Mouse (Mus musculus): ENCODE results near the gene Rpl24.
"Not testable (repeated sequence)": the region's sequence is repeated elsewhere in the genome, so short reads cannot be mapped to it uniquely, and the experiment has no call there.

The Rpl24 gene

DNA sequence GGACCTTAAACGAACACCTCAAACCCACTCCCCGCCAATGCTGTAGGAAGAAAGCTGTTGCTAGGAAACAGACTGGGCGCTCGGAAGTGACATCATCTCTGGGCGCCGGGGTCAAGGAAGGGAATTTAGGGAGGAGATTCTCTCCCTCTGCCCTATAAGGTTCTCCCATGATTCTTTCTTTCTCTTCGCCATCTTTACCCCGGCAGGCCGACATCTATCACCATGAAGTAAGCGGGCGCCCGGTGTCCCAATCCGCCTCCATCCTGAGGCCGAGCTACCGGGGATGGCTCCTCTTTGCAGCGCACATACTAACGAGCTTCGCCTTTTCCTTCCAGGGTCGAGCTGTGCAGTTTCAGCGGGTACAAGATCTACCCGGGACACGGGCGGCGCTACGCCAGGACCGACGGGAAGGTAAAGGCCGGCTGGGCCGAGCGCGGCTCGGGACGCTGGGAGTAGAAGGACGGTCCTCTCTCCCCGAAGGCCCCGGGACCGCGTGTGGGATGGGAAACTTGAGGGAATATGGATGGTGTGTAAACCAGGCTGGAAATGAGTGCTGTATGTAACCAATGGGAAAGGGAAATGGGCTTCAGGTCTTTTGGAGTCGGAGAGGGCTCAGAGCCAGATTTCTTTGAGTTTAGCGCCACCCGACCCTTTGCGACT, at the start of gene Rpl24:
Rpl24 (plus strand) TSS at position 64 of the 660 bp plus-strand sequence.
- DNase-seq (ENCODE audit: low spot score), result peak; percentile 96

DNA sequence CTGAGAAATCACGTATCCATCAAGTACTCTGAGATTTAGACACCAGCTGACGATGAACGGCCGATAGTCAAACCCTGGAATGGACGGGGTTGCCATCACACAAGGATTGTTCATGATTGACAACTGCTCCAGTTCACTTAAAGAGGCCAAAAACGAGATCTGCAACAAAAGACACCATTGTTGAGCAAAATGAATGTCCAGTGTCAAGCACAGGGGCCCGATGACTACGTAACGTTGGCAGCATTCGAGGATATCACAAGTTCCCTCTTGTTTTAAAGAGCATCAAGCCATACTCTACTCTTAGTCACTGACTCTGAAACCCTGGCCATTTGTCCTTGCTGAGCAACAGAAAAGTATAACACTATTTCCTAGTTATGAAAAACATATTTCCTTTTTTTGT, 44.0 kb upstream of the Rpl24 start:
- DNase-seq (ENCODE audit: low spot score), result peak; percentile 54

DNA sequence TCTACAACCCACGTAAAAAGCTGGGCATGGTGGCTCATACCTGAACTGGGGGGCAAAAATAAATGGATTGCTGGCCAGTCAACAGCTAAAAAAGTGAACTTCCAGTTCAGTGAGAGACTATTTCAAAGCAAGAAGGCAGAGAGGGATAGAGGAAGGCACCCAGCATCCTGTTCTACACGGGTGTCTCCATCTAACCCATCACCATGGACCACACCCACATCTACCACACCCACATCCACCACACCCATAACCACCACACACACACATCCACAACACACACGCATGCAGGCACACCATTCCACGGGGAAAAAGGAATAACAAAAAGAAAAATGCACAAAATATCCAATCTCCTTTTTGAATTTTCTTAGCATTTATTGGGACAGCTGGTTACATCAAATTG, 42.1 kb upstream of the Rpl24 start:
- DNase-seq (ENCODE audit: low spot score), result no peak

DNA sequence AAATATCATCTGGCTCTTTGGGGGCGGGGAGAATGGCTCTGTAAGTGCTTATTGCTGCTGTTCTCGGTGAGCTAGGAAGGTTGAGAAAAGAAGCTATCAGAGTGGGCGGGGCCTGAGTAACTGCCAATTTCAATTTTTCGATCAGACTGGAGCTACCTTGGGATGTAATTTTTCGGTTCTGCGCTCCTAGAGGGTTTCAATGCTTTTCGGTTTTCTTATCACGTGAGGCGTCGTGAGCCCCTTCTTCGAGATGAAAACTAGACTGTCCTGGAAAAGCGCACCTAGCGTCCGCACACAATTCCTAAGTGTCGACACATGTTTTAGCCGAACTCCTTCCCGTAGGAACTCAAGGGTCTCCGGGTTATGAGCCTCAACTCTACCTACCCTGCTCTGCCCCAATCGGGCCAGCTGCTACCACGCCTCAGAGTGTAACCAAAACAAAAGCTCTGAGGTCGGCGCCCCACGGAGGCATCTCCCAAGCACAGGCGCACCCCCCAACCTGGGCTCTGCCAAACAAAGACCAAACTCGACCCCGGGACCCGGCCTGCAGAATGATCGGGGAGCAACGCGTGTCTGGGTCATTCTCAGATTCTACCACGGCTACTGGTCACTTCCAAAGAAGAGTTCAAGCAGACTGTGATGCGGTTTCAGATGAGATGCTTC, 32.3 kb upstream of the Rpl24 start:
- DNase-seq (ENCODE audit: low spot score), result peak; percentile 51

DNA sequence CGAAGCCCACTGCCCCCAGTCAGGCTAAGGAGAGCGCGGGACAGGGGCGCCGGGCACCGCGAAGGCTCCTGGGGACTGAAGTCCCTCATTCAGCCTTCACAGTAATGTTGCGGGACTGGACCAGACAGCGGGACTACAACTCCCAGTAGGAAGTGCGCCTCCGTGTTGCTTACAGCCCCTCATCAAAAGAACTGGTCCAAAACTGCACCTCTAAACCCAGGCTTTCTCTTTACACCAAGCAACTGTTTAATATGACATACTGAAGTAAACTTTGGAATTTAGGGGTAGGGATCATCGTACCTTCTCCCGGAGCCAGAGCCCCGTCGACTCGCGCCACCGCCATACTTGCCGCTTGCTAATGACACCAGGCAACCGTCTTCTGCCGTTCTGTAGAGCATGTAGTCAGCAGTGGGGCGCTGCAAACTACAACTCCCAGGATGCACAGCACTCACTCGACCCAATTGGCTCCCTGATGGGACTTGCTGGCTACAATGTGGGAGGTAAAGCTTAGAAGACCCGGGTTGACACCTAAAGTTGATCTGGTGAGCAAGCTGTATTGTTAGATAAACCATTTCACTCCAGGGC, 31.5 kb upstream of the Rpl24 start, which contains the start of gene Cep97:
Cep97 (minus strand) TSS at position 403 of the 585 bp plus-strand sequence.
- DNase-seq (ENCODE audit: low spot score), result peak; percentile 95

DNA sequence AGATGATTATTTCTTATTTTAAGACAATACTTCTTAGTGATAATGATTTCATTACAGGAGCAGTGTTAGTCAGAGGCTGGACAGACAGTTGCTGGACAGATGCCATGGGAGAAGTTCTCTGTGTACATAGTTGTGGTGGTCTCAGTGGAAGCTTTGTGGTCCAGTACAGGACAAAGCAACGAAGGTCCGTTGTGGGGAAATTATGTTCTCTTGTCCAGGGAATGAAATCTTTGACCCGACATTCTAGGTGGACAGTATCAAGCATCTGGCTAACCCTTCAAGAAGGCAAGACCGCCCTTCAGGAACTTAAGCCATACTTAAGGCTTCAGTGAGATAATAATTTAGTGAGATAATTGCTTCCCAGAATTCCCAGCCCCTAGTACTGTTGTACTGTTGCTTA, 27.3 kb upstream of the Rpl24 start:
- no peak for DNase-seq (ENCODE audit: low spot score)

DNA sequence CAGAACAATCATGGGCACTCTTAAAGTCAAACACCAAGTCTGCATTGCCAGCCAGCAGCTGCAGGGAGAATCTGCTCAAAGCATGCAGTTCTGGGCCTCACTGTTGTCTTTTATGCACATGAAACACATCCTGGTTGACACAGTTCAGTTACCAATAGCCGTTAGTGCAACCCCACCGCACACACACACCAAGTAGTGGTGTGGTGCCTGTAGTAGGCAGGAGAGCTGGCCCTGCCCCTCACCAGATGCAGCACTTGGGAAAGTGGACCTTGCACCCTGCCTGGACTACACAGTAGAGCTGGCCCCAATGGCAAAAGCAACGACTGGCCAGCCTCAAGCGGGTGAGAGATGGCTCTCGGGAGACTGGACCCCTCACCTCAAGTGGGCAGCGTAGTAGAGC, 26.4 kb upstream of the Rpl24 start:
- no peak for DNase-seq (ENCODE audit: low spot score)

DNA sequence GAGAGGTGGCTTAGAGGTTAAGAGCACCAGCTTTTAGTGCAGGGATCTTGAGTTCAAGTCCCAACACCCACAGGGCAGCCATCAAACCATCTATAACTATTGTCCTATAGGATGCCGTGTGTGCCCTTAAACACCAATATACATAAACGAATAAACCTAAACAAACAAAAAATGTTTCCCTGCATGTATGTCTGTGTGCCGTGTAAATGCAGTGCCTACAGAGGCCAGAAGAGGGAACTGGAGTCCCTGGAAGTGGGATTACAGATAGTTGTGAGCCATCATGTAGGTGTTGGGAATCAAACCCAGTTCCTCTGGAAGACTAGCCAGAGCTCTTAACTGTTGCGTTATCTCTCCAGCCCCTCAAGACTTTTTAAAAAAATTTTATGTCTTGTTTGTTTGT, 25.3 kb upstream of the Rpl24 start:
- no peak for DNase-seq (ENCODE audit: low spot score)

DNA sequence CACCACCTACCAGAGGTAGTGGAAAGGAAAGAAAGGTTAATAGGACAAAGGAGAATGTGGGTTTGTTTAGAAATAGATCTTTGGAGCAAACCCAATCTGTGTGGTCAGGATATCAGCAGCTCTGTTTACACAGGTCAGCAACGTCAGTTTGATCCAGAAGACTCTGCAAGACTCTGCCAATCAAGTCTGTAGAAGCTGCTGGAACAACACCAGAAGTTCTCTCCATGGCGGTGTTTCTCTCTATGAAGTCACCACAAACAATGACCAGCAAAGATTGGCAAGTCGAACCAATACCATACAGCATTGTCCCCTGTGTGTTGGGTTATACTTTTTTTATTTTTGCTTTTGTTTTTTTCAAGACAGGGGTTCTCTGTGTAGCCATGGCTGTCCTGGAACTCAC, 18.8 kb upstream of the Rpl24 start:
- DNase-seq (ENCODE audit: low spot score), result no peak

DNA sequence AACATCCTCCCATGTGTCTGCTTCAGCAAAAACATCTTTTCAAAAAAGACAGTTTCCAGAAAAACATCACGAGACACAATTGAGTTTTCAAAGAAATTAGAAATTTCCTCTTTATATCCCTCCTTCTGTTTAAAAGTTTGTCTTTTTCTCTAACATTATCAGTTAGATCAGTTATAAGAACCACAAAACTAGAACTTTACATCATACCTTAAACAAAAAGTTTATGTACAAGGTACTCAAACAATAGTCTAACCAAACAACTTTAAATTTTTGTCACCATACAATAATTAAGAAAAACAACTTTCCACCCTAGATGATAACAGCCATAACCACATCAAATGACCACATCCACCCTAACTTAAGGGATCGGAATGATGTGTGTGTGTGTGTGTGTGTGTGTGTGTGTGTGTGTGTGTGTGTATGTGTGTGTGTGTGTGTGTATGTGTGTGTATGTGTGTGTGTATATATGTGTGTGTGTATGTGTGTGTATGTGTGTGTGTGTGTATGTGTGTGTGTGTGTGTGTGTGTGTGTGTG, 18.1 kb upstream of the Rpl24 start:
- not testable (repeated sequence) for DNase-seq (ENCODE audit: low spot score)

DNA sequence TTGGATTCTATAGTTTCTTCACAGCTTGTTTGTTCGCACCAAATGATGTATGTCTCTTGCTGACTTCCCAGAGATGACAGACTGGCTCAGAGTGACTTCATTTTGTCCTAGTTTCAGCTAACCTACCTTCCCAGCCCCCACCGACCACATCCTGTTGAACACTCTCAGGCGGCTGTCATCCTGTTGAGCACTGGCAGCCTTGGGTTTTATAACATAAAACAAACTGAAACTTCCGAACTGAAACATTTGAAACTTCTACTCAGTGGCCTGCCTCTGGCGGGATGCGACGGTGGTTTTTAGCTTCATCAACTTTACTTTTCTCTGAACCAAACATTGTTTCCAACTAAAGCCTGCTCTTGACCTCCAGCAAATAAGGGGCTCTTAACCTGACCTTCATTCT, 17.1 kb upstream of the Rpl24 start:
- no peak for DNase-seq (ENCODE audit: low spot score)

DNA sequence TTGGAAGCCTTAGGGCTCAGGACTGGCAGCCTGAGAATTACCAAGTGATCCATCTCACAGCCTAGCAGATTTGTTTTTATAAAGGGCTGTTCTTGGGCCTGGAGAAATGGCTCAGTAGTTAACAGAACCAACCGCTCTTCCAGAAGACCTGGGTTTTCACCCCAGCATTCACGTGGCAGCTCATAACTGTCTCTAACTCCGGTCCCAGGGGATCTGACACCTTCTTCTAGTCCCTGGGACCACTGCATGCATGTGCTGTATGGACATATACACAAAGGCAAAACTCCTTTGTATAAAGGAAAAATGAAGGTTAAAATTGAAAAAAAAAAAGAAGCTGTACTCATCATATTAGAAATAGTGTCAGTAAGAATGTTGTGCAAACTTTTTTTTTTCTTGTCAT, 15.6 kb upstream of the Rpl24 start:
- no peak for DNase-seq (ENCODE audit: low spot score)

DNA sequence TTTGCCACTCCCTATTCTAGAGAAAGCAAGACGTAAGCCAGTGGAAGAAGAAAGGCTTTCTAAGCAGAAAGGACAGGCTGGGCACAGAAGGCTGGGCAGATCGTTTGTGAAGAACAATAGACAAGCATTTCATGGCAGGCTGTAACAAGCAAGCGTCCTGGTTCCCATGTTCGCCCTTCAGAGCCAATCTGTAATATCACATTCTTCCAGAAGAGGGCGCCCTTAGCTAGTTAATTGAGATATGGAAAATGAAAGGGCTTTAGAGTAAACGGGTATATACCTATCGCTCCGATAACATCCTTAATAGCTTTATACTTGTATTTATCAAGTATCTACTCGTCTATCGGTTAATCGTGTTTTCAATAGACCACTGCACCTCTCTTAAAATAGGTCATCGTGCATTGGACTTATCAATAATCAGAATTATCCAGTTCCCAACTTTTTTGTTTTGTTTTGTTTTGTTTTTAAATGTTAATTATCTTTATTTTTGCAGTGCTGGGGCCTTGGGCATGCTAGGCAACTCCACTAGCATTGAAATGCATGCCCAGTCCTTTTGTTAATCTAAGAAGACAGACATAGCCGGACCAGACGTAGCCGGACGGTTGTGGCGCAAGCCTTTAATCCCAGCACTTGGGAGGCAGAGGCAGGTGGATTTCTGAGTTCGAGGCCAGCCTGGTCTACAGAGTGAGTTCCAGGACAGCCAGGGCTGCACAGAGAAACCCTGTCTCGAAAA, 15.0 kb upstream of the Rpl24 start:
- peak; percentile 89 for DNase-seq (ENCODE audit: low spot score)

DNA sequence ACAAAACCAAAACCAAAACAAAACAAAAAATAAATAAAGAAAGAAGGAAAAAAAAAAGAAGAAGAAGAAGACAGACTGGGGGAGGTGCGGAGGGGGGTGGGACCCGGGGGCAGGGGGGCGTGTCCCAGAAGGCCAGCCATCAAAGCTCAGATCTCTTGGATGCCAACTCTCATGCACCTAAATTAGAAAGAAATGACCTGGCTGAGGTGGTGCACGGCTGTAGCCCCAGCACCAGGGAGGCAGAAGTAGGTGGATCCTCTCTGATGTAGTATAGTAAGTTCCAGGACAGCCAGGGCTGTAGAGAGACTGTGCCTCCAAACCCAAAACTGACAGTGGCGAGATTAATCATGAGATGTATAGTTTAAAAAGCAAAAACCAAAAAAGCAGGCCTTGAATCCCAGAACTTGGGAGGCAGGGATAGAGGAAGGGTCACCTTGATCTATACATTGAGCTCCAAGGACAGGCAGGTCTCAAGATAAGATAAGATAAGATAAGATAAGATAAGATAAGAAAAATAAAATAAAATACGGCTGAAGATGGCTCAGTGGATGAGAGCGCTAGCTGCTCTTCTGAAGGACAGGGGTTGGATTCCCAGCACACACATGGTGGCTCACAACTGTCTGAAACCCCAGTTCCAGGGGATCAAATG, 14.3 kb upstream of the Rpl24 start:
- DNase-seq (ENCODE audit: low spot score), result no peak

DNA sequence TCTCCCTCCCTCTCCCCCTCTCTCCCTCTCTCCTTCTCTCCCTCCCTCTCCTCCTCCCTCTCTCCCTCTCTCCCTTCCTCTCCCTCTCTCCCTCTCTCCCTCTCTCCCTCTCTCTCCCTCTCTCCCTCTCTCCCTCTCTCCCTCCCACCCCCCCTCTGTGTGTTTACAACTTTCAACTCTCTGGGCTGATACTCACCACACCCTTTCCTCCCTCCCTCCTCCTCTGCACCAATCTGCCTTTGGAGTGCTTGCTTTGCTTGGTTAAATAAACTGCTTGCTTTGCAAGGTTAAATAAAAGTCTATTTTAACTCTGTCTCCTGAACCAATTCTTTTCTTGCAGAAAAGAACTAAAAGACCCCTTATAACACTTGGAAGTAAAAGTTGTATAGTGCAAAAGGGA, 13.3 kb upstream of the Rpl24 start:
- DNase-seq (ENCODE audit: low spot score), result no peak

DNA sequence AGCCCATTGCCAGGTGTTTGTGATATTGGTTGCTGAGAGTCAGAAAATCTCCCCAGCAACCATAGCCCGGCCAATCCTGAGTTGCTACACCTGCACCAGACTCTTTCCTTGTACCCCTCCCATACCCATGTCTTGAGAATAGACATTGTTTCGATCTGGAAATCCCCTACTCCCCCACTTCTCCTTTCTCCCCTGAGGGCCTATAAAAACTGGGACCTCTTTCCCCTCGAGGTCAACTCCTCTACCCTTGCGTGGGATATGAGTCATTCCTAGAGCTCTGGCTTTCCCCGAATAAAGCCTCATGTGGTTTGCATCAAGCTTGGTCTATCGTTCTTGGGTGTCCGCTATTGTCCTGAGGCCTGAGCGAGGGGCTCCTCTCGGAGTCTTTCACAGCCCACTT, 11.9 kb upstream of the Rpl24 start:
- not testable (repeated sequence) for DNase-seq (ENCODE audit: low spot score)

DNA sequence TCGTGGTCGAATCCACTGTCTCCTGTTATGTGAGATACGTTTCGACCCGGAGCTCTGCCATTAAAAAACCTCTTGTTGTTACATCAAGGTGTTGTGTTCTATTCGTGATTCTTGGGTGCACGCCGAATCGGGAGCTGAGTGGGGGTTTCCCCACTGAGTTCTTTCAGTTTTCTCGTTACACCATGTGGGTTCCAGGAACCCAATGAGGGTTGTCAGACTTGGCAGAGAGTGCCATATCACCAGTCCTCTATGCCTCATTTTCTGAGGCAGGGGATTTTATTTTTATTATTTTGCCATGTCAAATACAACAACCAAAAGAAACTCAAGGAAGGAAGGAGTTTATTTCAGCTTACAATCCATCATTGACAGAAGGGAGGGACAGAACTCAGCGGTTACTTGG, 3.0 kb upstream of the Rpl24 start:
- not testable (repeated sequence) for DNase-seq (ENCODE audit: low spot score)

DNA sequence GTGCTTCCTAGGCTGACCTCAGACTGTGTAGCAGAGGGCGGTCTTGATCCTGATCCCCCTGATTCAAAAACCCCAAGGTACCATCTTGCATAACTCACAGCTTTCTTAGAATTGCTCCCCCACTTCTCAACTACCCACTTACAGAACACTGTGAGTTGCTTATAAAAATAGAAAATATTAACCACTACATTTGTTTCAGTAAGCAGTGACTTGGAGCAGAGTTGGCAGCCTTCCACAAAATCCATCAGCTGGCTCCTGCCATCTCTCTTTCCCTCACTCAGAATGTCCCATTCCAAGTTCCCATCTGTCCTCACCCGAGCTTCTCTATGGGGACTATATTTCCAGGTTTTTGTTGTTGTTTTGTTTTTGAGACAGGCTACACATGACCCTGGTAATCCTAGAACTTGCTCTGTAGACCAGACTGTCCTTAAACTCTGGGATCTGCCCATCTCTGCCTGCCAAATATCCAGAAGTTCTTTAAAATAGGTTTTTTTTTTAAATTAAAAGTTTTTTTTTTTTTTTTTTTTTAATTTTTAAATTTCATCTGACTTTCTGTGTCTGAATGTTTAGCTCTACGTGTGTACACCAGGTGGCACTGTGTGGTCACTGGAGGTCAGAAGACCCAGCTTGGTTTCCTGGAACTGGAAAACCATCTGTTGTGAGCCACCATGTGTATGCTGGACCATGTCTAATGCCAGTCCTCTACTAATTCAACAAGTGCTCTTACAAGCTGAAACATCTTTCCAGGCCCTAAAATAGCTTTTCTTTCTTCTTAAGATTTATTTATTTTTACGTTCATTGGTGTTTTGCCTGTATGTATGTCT, 1.7 kb upstream of the Rpl24 start:
- peak; percentile 65 for DNase-seq (ENCODE audit: low spot score)

DNA sequence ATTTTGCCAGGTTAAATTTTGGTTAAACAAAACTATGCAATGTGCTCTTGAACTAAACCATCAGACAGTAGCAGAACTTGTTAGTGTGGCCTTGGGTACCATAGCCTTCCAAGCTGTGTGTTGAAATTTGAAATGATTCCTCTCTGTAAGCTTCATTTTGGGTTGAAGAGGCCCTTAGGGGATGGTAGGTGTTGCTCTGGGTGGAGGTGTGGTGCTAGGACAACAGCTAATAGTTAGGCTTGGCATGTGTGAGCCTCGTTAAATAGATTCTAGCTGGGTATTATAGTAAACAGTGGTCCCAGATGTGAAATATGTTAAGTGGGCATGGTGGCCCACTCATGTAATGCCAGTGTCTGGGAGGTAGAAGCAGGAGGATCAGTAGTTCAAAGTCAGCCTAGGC, 1.1 kb downstream of the Rpl24 start:
- no peak for DNase-seq (ENCODE audit: low spot score)

DNA sequence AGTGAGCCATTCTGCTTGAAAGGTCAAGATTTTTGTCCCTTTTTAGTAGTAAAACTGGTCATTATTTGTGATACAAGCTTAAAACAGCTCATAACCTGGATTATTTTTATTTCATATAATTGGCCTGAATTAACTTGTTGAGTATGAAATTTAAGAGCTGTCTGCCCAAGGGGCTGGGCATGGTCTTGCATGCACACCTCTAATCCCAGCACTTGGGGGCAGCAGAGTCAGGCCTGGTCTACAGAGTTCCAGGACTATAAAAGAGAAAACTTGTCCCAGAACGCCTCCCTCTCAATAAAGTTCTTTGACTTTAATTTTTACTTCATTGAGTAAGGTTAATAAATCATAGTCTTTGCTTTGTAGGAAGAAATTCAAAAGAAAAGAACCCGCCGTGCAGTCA, 3.1 kb downstream of the Rpl24 start:
- no peak for DNase-seq (ENCODE audit: low spot score)

DNA sequence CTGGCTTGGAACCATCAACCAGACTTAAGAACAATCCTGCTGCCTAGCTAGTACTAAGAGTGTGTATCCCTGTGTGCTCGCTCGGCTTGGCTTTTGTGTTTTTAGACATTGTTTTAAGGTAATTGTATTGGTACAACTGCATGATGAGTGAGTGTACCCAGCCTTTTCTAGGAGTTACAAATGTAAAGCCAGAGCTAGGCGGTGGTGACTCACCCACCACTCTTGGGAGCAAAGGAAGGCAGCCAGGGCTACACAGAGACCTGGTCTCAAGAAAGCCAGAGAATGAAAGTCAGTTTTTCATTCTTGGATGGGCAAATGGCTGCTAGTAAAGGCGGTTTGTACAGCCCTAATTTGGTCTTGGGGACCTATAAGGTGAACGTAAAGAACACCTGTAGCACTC, 4.3 kb downstream of the Rpl24 start:
- DNase-seq (ENCODE audit: low spot score), result no peak
